ENCODE assay signal across 9 mouse cellular contexts in genomic region chr7:4624343-4624742, GRCm38 (mm10). TPM values are rescaled to one million over a fixed set of nuclear protein-coding genes. Genes with fewer than 3 reads are reported as not detected.
A peak's percentile ranks its signal among the peaks of the same experiment; 100 is the strongest.
DNase-seq lines count a peak whose midpoint lies in the region; ATAC-seq and TF ChIP-seq lines count a peak whose summit lies in the region.
"Had no signal": no experiment of that assay in that cellular context is flagged by ENCODE, and none has a peak within 500 bp of the region (broad histone marks: within the 10 kb centered on the region; RNA-seq: fewer than 3 reads in every experiment).

No protein-coding gene starts in this region.

- no peak for DNase-seq in left cerebral cortex, adult 2 months (ENCODE audit: extremely low spot score in 1 of 2, low spot score in 2 of 2)
- no peak for DNase-seq in left cerebral cortex, postnatal 10 days (ENCODE audit: extremely low spot score in 1 of 2, low spot score in 2 of 2)
- peak; percentile 36 for DNase-seq in MEL (ENCODE audit: low read depth, low spot score)
- peak; percentile 48 for DNase-seq in brain, adult 2 months (ENCODE audit: low read depth, low spot score)
- DNase-seq in left cerebral cortex, adult 9 months (ENCODE audit: low spot score in 2 of 2): no peak

- no peaks in the 10 kb centered on the region for H3K9me3 ChIP-seq in MEL (replicated peaks; ENCODE audit: insufficient read depth, low read length)

- no peak overlapping the region for H3K4me3 ChIP-seq in left cerebral cortex, adult 2 months
- H3K4me3 ChIP-seq in MEL (ENCODE audit: control insufficient read depth in 1 of 2, insufficient read depth in 1 of 2, low read depth in 2 of 2, low read length in 2 of 2): no peak overlapping the region
- H3K4me3 ChIP-seq: myocyte had no signal

- no peak overlapping the region for H3K9ac ChIP-seq in MEL (ENCODE audit: control insufficient read depth, low read depth, low read length, poor library complexity, severe bottlenecking)

- peaks cover 0 to 5% of the 10 kb centered on the region in 2 experiments; a peak in 2 of 4 replicates for H3K36me3 ChIP-seq in MEL (ENCODE audit: control insufficient read depth in 1 of 2, insufficient read depth in 2 of 2, low read length in 2 of 2)

- peak; percentile 37 for TF ChIP-seq CTCF in left cerebral cortex, adult 2 months (IDR thresholded peaks at IDR 0.05)
- peak in 2 of 3 experiments; percentile 14 to 39; a peak in 2 of 6 replicates for TF ChIP-seq CTCF in MEL (IDR thresholded peaks at IDR 0.05 in 2 of 3, conservative IDR thresholded peaks at IDR 0.05 in 1 of 3; ENCODE audit: control insufficient read depth in 1 of 3, insufficient read depth in 1 of 3, low read depth in 2 of 3, low read length in 3 of 3, poor library complexity in 1 of 3, severe bottlenecking in 1 of 3)

- ATAC-seq in neutrophil, adult 5-6 weeks (ENCODE audit: extremely low read depth, insufficient number of reproducible peaks, low FRiP score, poor library complexity, severe bottlenecking): 0 out of 2 replicates have a peak, but pooled peaks have one; percentile 30
- ATAC-seq in erythroblast, adult 5-6 weeks (replicated peaks; ENCODE audit: low FRiP score, poor library complexity, severe bottlenecking): no peak; the same call in 1 of the 2 replicates

- no peak for TF ChIP-seq EP300 in MEL (IDR thresholded peaks at IDR 0.05; ENCODE audit: low read depth in 1 of 2, low read length in 2 of 2)

- peaks cover 0 to 11% of the 10 kb centered on the region in 2 experiments; a peak in 2 of 4 replicates for H3K4me1 ChIP-seq in MEL (ENCODE audit: control insufficient read depth in 1 of 2, insufficient read depth in 2 of 2, low read length in 2 of 2)

- no peak for TF ChIP-seq POLR2A in MEL (IDR thresholded peaks at IDR 0.05; ENCODE audit: control insufficient read depth in 1 of 2, insufficient read depth in 1 of 2, low read depth in 1 of 2, low read length in 2 of 2, poor library complexity in 1 of 2)

- no peak overlapping the region for H3K27ac ChIP-seq in left cerebral cortex, adult 2 months
- H3K27ac ChIP-seq in MEL (ENCODE audit: control insufficient read depth, low read depth, low read length): no peak overlapping the region

- no peaks in the 10 kb centered on the region for H3K79me2 ChIP-seq in MEL (ENCODE audit: control insufficient read depth, insufficient read depth, low read length, poor library complexity)

- intact Hi-C loops in left cerebral cortex, adult 2 months (cut with DNase I): loop anchor here (5.0 kb wide), 1 partner anchor 62 kb away; no protein-coding TSS in a partner anchor
- intact Hi-C loops in left cerebral cortex, postnatal 10 days (cut with DNase I): no loop called here

- peak; percentile 23 for TF ChIP-seq RAD21 in MEL (IDR thresholded peaks at IDR 0.05; ENCODE audit: low read depth, low read length)

- no peaks in the 10 kb centered on the region for H3K27me3 ChIP-seq in MEL (ENCODE audit: control insufficient read depth in 1 of 2, insufficient read depth in 2 of 2, low read length in 2 of 2)

TF ChIP-seq in MEL, 35 proteins besides CTCF, POLR2A, EP300 and RAD21:
- TF ChIP-seq BHLHE40 (IDR thresholded peaks at IDR 0.05; ENCODE audit: borderline replicate concordance, low read depth, low read length): no peak
- peak; percentile 37 for TF ChIP-seq SMC3 (IDR thresholded peaks at IDR 0.05; ENCODE audit: low read depth, low read length)

RNA-seq across cellular contexts. Expression of gene Tmem86b, which starts 6.9 kb away (rescaled TPM):
- total RNA-seq in left cerebral cortex, adult 2 months (2021): 10 to 100 TPM; 15.4 to 20.8 TPM
- total RNA-seq in left cerebral cortex, postnatal 10 days (2021): 10 to 100 TPM; 11.8 to 12.2 TPM
- total RNA-seq in MEL (2012; rRNA removed): 9.4 and 10.2 TPM in 2 replicates
- 10 to 100 TPM in 1 of 2 experiments, not detected in 1; 31.6 TPM for polyA plus RNA-seq in MEL (2012; ENCODE audit: insufficient read depth in 1 of 2, insufficient read length in 2 of 2, low read depth in 1 of 2, low replicate concordance in 2 of 2, missing spikeins in 1 of 2)
- 44.9 and 56.3 TPM in 2 replicates for total RNA-seq in neutrophil, adult 5-6 weeks (2017)
- total RNA-seq in erythroblast, adult 5-6 weeks (2015; ENCODE audit: low replicate concordance): 37.3 and 72.3 TPM in 2 replicates
- 53.4 and 88.6 TPM in 2 replicates for total RNA-seq in erythroblast, adult 5-6 weeks (2017; ENCODE audit: low replicate concordance)

RNA-seq across cellular contexts. Expression of gene Ptprh, which starts 20.5 kb away (rescaled TPM):
- total RNA-seq in left cerebral cortex, adult 2 months (2021): under 1 TPM; 0.35 to 0.43 TPM
- total RNA-seq in left cerebral cortex, postnatal 10 days (2021): 1 to 10 TPM; 1.0 to 1.6 TPM
- not detected in 2 replicates for total RNA-seq in MEL (2012; rRNA removed)
- not detected for polyA plus RNA-seq in MEL (2012; ENCODE audit: insufficient read depth in 1 of 2, insufficient read length in 2 of 2, low read depth in 1 of 2, low replicate concordance in 2 of 2, missing spikeins in 1 of 2)
- total RNA-seq in neutrophil, adult 5-6 weeks (2017): 0.25 TPM in 1 of 2 replicates, not detected in the other
- total RNA-seq in erythroblast, adult 5-6 weeks (2015; ENCODE audit: low replicate concordance): 0.96 TPM in 1 of 2 replicates, not detected in the other
- total RNA-seq in erythroblast, adult 5-6 weeks (2017; ENCODE audit: low replicate concordance): 1.4 and 1.7 TPM in 2 replicates
- polyA plus RNA-seq: forebrain, embryonic 11.5 days; myocyte had no signal

RNA-seq across cellular contexts. Expression of gene Ppp6r1, which starts 34.5 kb away (rescaled TPM):
- total RNA-seq in left cerebral cortex, adult 2 months (2021): 100 to 1,000 TPM; 144 to 151 TPM
- total RNA-seq in left cerebral cortex, postnatal 10 days (2021): 100 to 1,000 TPM; 107 to 111 TPM
- total RNA-seq in MEL (2012; rRNA removed): 89.5 and 93.1 TPM in 2 replicates
- polyA plus RNA-seq in MEL (2012; ENCODE audit: insufficient read depth in 1 of 2, insufficient read length in 2 of 2, low read depth in 1 of 2, low replicate concordance in 2 of 2, missing spikeins in 1 of 2): 100 to 1,000 TPM in 1 of 2 experiments, not detected in 1; 167 TPM
- 163 and 174 TPM in 2 replicates for total RNA-seq in neutrophil, adult 5-6 weeks (2017)
- total RNA-seq in erythroblast, adult 5-6 weeks (2015; ENCODE audit: low replicate concordance): 31.6 and 45.3 TPM in 2 replicates
- total RNA-seq in erythroblast, adult 5-6 weeks (2017; ENCODE audit: low replicate concordance): 37.3 and 47.0 TPM in 2 replicates

Comparison
In these comparisons a context has a peak if more than half of its experiments do, and no peak if none do; other contexts are left out.
1. DNase-seq: peak in MEL (single experiment) and brain, adult 2 months (single experiment); none in left cerebral cortex, adult 2 months (0 of 2), left cerebral cortex, postnatal 10 days (0 of 2) and left cerebral cortex, adult 9 months (0 of 2).